Mouse (Mus musculus) C2C12 (cell line): ENCODE data around the gene Sfta2. TPM values are rescaled to one million over a fixed set of nuclear protein-coding genes. Genes with fewer than 3 reads are reported as not detected.
A peak's percentile ranks its signal among the peaks of the same experiment; 100 is the strongest.

ENCODE experiments used
- H3K27me3 ChIP-seq: one replicate; pipeline ENCODE4 v1.6.1; 2011; ENCODE audit not compliant: control insufficient read depth, insufficient read depth, insufficient read length
- H3K36me3 ChIP-seq: one replicate; pipeline ENCODE4 v1.6.1; 2011; ENCODE audit not compliant: control insufficient read depth, insufficient read depth
- H3K4me3 ChIP-seq: one replicate; pipeline ENCODE4 v1.5.1; 2011; ENCODE audit warnings: mild to moderate bottlenecking, control low read depth; ENCODE audit not compliant: poor library complexity, insufficient read depth, severe bottlenecking
- H3K79me2 ChIP-seq: one replicate; pipeline ENCODE4 v1.6.1; 2011; ENCODE audit not compliant: control insufficient read depth, insufficient read depth
- H3K79me3 ChIP-seq: one replicate; pipeline ENCODE4 v1.6.1; 2011; ENCODE audit warnings: low read depth, control low read depth
- H3ac ChIP-seq: one replicate; pipeline ENCODE3; 2011; ENCODE audit warnings: low read depth; ENCODE audit not compliant: control insufficient read depth, insufficient read length
- CEBPB ChIP-seq: IDR thresholded peaks from one replicate; pipeline ENCODE4 v1.6.1; 2011; ENCODE audit warnings: low read depth, mild to moderate bottlenecking, control low read depth, moderate library complexity
- CTCF ChIP-seq: IDR thresholded peaks from one replicate; pipeline ENCODE4 v1.5.1; 2011; ENCODE audit not compliant: control insufficient read depth, insufficient read depth, insufficient read length
- FOSL1 ChIP-seq: IDR thresholded peaks from one replicate; pipeline ENCODE4 v1.8.0; 2011; ENCODE audit warnings: mild to moderate bottlenecking, low read length; ENCODE audit not compliant: poor library complexity, insufficient read depth, severe bottlenecking
- MAX ChIP-seq: IDR thresholded peaks from one replicate; pipeline ENCODE4 v1.6.1; 2011; ENCODE audit warnings: mild to moderate bottlenecking, control low read depth
- MYOD1 ChIP-seq: IDR thresholded peaks from one replicate; pipeline ENCODE4 v1.6.1; 2011; ENCODE audit warnings: low read depth; ENCODE audit not compliant: control insufficient read depth, insufficient read length
- MYOG ChIP-seq: IDR thresholded peaks from one replicate; pipeline ENCODE4 v1.6.1; 2011; ENCODE audit not compliant: control insufficient read depth, insufficient read length; ENCODE audit errors: extremely low read depth
- USF1 ChIP-seq: IDR thresholded peaks from one replicate; pipeline ENCODE4 v1.6.1; 2011; ENCODE audit warnings: low read depth, mild to moderate bottlenecking, control low read depth, moderate library complexity
- polyA plus RNA-seq: library from polyadenylated mRNA; unstranded; fragments of >200 nt; fragmentation: generic; extraction: Trizol; gene quantifications from one replicate; pipeline ENCODE4 v1.2.1, GENCODE M21; 2012; ENCODE audit warnings: missing spikeins

The Sfta2 gene
- polyA plus RNA-seq, 1 experiment = not detected

DNA sequence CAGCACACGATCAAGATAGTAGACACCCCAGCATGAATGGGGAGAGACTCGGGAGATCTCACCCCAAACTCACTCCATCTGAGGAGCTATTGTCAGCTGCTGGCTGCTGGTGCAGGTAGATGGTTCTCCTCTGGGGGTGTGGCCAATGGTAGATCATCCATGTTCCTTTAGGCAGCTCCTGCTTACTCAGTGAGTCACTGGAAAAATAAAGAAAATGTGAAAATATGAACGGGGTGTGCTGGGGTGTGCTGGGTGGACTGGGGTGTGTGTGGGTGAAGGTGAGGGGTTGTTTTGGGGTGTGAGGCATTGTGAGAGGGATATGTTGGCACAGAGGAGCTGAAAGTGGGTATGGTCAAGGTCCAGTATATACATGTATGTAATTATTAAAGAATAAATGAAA lies 4.0 kb upstream of the Sfta2 start:
- Histone ChIP-seq H3K36me3 (no peaks in the 10 kb centered on the region), H3K4me3 (no peak overlapping the region), H3K79me2 (no peaks in the 10 kb centered on the region), H3K79me3 (no peaks in the 10 kb centered on the region), H3ac (no peak overlapping the region), H3K27me3 (no peaks in the 10 kb centered on the region)
- TF ChIP-seq CEBPB (no peak), FOSL1 (no peak), CTCF (no peak), MAX (no peak), MYOD1 (no peak), MYOG (no peak), USF1 (no peak)

DNA sequence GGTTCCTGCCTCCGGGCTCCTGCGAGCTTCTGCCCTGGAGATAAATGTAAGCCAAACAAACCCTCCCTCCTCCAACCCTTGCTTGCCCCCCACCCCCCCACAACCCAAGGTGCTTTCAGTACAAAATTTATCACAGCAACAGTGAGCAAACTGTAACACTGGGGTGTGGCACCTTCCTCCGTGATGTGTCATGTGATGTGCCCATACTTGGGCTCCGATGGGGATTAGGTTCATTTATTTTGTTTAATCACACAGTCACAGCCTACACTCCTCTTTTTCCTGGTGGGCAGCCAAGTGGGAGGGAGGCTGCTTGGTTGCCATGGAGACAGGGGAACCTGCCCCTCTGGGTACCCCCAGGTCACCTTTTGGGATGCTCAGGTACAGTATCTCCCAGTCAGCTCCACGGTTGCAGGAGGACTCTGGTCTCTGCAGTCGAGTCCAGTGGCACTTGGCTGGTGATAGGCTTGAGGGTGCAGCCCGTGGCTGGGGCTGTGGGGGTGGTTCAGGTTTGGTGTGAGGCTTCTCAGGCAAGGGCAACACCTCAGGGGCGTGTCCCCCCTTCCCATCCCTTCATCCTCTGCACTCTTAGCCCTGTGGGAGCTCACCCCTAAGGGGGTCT lies 496 bp downstream of the Sfta2 start:
- no peak overlapping the region for H3ac ChIP-seq
- no peaks in the 10 kb centered on the region for H3K27me3 ChIP-seq
- H3K4me3 ChIP-seq = no peak overlapping the region
- H3K36me3 ChIP-seq = no peaks in the 10 kb centered on the region
- TF ChIP-seq USF1 = peak; percentile 49
- no peak for TF ChIP-seq MYOG
- no peaks in the 10 kb centered on the region for H3K79me2 ChIP-seq
- H3K79me3 ChIP-seq = no peaks in the 10 kb centered on the region

- TF ChIP-seq CTCF (no peak), FOSL1 (no peak), MYOG (no peak), CEBPB (no peak), MYOD1 (no peak), USF1 (no peak), MAX (no peak)
- Histone ChIP-seq H3ac (no peak overlapping the region), H3K79me3 (no peaks in the 10 kb centered on the region), H3K27me3 (peaks cover 6% of the 10 kb centered on the region), H3K36me3 (no peaks in the 10 kb centered on the region), H3K79me2 (no peaks in the 10 kb centered on the region), H3K4me3 (no peak overlapping the region)
These were observed 15.8 kb downstream of the Sfta2 start for GRCm38 (mm10) chr17:35617127-35617526.

DNA sequence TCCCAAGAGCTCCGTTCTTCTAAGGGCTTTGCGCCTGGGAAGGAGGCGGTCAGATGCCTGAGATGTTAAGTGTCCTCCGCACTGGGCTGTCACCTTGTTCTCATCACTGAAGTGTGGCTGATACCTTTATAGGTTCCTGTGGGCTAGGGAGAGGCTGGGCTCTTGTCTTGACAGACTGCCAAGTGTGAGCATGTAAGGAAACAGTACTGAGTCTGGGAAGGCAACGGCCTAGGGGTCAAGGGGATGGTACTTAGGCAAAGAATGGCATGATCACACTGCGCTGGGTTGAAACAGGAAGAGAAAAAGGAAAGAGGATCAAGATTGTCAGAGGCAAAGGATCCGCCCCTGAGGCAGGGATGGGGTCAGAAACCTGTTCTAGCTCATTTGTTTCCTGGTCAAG lies 25.2 kb downstream of the Sfta2 start, which contains the start of gene Gm9573:
Gene Gm9573 (minus strand): TSS at position 101 of the 400 bp plus-strand sequence.
- H3K79me2 ChIP-seq = no peaks in the 10 kb centered on the region
- peaks cover 11% of the 10 kb centered on the region for H3K27me3 ChIP-seq
- no peaks in the 10 kb centered on the region for H3K79me3 ChIP-seq
- no peak within 1 kb of the TSS for H3ac ChIP-seq
- no peak within 1 kb of the TSS for H3K4me3 ChIP-seq
- TF ChIP-seq MAX (no peak), CEBPB (no peak), MYOG (no peak), CTCF (no peak), USF1 (no peak), MYOD1 (no peak), FOSL1 (no peak)
- no peaks in the 10 kb centered on the region for H3K36me3 ChIP-seq

DNA sequence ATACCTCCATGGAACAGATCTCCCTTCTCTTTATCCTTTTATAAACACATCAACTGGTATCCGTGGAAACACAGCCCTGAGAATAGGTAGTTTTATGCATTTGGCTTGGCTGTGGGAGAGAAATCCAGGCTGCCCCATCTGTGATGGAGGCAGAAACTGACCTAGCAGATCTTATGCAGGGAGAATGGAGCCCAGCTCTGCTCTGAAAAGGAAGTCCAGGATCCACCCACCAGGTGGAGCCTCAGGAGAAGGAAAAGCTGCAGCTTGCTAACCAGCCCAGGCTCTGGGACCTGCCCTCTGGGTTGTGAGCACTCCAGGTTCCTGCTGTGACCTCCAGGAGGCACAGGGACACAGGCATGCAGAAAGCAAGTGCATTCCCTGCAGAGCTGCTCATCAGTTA lies 32.6 kb downstream of the Sfta2 start:
- Histone ChIP-seq H3K27me3 (peaks cover 16% of the 10 kb centered on the region), H3ac (no peak overlapping the region), H3K79me2 (no peaks in the 10 kb centered on the region), H3K36me3 (no peaks in the 10 kb centered on the region), H3K4me3 (no peak overlapping the region), H3K79me3 (no peaks in the 10 kb centered on the region)
- no peak for TF ChIP-seq CTCF

DNA sequence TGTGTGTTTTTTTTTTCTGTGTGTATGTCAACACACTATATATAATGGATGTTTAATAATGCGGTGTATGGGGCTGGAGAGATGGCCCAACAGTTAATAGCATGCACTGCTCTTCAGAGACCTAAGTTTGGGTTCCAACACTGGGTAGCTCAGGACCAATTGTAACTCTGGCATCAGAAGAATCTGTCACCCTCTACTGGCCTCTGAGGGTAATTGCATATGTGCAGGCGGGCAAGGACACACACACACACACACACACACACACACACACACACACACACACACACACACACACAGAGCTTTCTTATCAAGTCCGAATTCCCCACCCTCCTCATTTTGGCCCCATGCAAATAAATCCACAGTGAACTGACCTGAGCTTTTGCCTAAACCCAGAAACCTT lies 33.9 kb downstream of the Sfta2 start:
- no peak overlapping the region for H3ac ChIP-seq
- H3K27me3 ChIP-seq = peaks cover 16% of the 10 kb centered on the region
- no peak overlapping the region for H3K4me3 ChIP-seq
- no peaks in the 10 kb centered on the region for H3K36me3 ChIP-seq
- TF ChIP-seq USF1 = no peak
- no peak for TF ChIP-seq MYOD1
- no peak for TF ChIP-seq CEBPB
- TF ChIP-seq MAX = no peak
- no peak for TF ChIP-seq CTCF
- no peak for TF ChIP-seq MYOG
- no peak for TF ChIP-seq FOSL1
- H3K79me3 ChIP-seq = no peaks in the 10 kb centered on the region
- no peaks in the 10 kb centered on the region for H3K79me2 ChIP-seq
